Mouse (Mus musculus) embryonic facial prominence, embryonic 15.5 days (tissue): ENCODE data around the gene Chchd10. TPM values are rescaled to one million over a fixed set of nuclear protein-coding genes. Genes with fewer than 3 reads are reported as not detected.
"Not testable (repeated sequence)": the region's sequence is repeated elsewhere in the genome, so short reads cannot be mapped to it uniquely, and the experiment has no call there.

Source experiments
- ATAC-seq: fragments of 200-750 bp; cut with Nextera tagmentation; 2 replicates; pipeline ENCODE4 v1.8.0; 2017; ENCODE audit warnings: low read depth, moderate TSS enrichment; ENCODE audit not compliant: insufficient number of reproducible peaks, low FRiP score, low TSS enrichment
- H3K27ac ChIP-seq: fragments of 300-500 bp; sonication (generic); replicated peaks from 2 replicates; pipeline ENCODE4 v1.5.1; 2015; ENCODE audit warnings: mild to moderate bottlenecking, inconsistent platforms
- H3K27me3 ChIP-seq: fragments of 300-500 bp; sonication (generic); 2 replicates; pipeline ENCODE4 v1.6.1; 2015; ENCODE audit warnings: inconsistent platforms
- H3K36me3 ChIP-seq: fragments of 300-500 bp; sonication (generic); 2 replicates; pipeline ENCODE4 v1.6.1; 2015; ENCODE audit warnings: mild to moderate bottlenecking, inconsistent platforms
- H3K4me1 ChIP-seq: fragments of 300-500 bp; sonication (generic); 2 replicates; pipeline ENCODE4 v1.6.1; 2015; ENCODE audit warnings: inconsistent platforms
- H3K4me2 ChIP-seq: fragments of 300-500 bp; sonication (generic); replicated peaks from 2 replicates; pipeline ENCODE4 v1.6.1; 2015; ENCODE audit warnings: mild to moderate bottlenecking, inconsistent platforms
- H3K4me3 ChIP-seq: fragments of 300-500 bp; sonication (generic); replicated peaks from 2 replicates; pipeline ENCODE4 v1.5.1; 2015; ENCODE audit warnings: mild to moderate bottlenecking, inconsistent platforms
- H3K9ac ChIP-seq: fragments of 300-500 bp; sonication (generic); 2 replicates; pipeline ENCODE4 v1.6.1; 2015; ENCODE audit warnings: inconsistent platforms
- H3K9me3 ChIP-seq: fragments of 300-500 bp; sonication (generic); replicated peaks from 2 replicates; pipeline ENCODE4 v1.6.1; 2016; ENCODE audit warnings: inconsistent platforms
- WGBS: fragments of 180-500 bp; shearing (Covaris S2); methylation state at CpG from one replicate; pipeline ENCODE4 v1.1.7; 2015; 5-methylcytosine and 5-hydroxymethylcytosine counted together
- polyA plus RNA-seq: library from polyadenylated mRNA; unstranded; fragments of >200 nt; fragmentation: Nextera tagmentation; extraction: Ambion mirVana; gene quantifications from 2 replicates; pipeline ENCODE4 v1.2.1, GENCODE M21; 2015

Gene Chchd10
- 29.7 and 33.4 TPM in 2 replicates for polyA plus RNA-seq

DNA sequence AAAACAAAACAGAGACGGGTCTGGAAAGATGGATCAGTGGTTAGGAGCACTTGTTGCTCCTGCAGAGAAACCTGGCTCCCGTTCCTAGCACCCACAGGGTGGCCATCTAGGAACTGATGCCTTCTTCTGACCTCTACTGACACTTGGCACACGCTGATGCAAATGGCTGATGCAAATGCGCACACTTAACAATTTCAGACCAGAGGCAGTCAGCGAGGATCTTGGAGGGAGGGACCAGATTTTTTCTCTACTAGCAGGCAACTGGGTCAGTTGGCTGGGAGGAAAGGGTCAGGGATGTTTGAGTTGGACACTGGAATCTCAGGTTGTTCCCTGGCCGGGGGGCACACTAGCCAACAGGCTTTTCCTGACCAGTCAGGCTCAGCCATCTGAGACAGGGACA is at the start of gene Chchd10:
Gene Chchd10, plus strand, starts transcription at position 240 of the 400 bp plus-strand sequence.
- H3K9me3 ChIP-seq = no peaks in the 10 kb centered on the region
- no peak for ATAC-seq
- H3K4me1 ChIP-seq = peaks cover 45% of the 10 kb centered on the region
- H3K4me2 ChIP-seq = peak within 1 kb of the TSS; percentile 95
- H3K27ac ChIP-seq = peak within 1 kb of the TSS; percentile 85
- peaks cover 23% of the 10 kb centered on the region for H3K27me3 ChIP-seq
- peak within 1 kb of the TSS; percentile 60 for H3K9ac ChIP-seq
- peaks cover 5% of the 10 kb centered on the region; the same call in 1 of the 2 replicates for H3K36me3 ChIP-seq
- 33% methylated on average over 6 of the region's 6 CpGs for WGBS
- peak within 1 kb of the TSS; percentile 66 for H3K4me3 ChIP-seq

DNA sequence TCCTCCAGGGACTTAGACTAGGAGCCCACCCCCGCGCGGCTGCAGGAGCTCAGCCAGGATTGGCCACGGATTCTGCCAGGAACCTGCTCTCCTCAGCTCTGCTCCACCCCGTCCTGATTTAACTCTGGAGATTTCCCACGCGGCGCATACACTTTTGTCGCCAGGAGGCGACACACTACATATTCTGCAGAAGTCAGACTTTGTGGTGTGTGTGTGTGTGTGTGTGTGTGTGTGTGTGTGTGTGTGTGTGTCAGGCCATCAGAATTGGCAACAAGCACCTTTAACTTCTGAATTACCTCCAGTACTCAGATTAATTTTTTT is 49.7 kb upstream of the Chchd10 start:
- ATAC-seq = peak; percentile 40; the same call in 1 of the 2 replicates
- Histone ChIP-seq H3K4me2 (peak overlapping the region; percentile 34; the same call in 1 of the 2 replicates), H3K4me1 (peaks cover 13% of the 10 kb centered on the region), H3K4me3 (no peak overlapping the region), H3K9me3 (no peaks in the 10 kb centered on the region), H3K9ac (no peak overlapping the region), H3K27me3 (no peaks in the 10 kb centered on the region), H3K36me3 (no peaks in the 10 kb centered on the region), H3K27ac (no peak overlapping the region)
- under 1% methylated on average over 10 of the region's 10 CpGs for WGBS

DNA sequence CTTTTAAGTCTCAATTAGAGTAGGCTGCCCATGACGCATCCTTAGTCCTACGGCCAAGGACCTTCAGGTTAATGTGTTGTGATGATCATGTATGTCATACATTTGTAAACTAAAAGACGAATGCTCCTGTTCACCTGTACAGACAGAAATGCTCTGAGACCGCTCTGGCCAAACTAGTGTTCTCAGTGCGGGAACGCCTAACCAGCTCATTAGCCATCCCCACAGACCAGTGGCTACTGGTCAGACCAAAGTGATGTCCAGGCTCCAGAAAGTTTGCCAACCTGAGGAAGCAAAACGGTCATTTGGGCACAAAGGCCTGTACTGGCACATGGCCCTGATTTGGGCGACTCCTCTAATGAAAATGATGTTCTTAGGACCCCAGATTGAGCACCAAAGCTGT is 48.2 kb upstream of the Chchd10 start:
- Histone ChIP-seq H3K4me1 (peaks cover 17% of the 10 kb centered on the region), H3K9ac (no peak overlapping the region), H3K27ac (no peak overlapping the region), H3K36me3 (no peaks in the 10 kb centered on the region), H3K27me3 (no peaks in the 10 kb centered on the region), H3K4me3 (no peak overlapping the region), H3K9me3 (no peaks in the 10 kb centered on the region), H3K4me2 (no peak overlapping the region)
- 94% methylated on average over 8 of the region's 8 CpGs for WGBS
- ATAC-seq = no peak

DNA sequence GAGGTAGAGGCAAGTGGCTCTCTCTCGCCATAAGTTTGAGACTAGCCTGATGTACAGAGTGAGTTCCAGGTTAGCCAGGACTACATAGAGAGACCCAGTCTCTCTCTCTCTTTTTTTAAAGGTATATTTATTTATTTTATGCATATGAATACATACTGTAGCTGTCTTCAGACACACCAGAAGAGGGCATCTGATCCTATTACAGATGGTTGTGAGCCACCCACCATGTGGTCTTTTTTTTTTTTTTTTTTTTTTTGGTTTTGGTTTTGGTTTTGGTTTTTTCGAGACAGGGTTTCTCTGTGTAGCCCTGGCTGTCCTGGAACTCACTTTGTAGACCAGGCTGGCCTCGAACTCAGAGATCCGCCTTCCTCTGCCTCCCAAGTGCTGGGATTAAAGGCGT is 45.4 kb upstream of the Chchd10 start:
- not testable (repeated sequence) for H3K9me3 ChIP-seq, H3K9ac ChIP-seq, H3K36me3 ChIP-seq, H3K4me2 ChIP-seq, H3K27ac ChIP-seq, H3K4me1 ChIP-seq, ATAC-seq, H3K27me3 ChIP-seq, H3K4me3 ChIP-seq
- 69% methylated on average over 5 of the region's 5 CpGs for WGBS

DNA sequence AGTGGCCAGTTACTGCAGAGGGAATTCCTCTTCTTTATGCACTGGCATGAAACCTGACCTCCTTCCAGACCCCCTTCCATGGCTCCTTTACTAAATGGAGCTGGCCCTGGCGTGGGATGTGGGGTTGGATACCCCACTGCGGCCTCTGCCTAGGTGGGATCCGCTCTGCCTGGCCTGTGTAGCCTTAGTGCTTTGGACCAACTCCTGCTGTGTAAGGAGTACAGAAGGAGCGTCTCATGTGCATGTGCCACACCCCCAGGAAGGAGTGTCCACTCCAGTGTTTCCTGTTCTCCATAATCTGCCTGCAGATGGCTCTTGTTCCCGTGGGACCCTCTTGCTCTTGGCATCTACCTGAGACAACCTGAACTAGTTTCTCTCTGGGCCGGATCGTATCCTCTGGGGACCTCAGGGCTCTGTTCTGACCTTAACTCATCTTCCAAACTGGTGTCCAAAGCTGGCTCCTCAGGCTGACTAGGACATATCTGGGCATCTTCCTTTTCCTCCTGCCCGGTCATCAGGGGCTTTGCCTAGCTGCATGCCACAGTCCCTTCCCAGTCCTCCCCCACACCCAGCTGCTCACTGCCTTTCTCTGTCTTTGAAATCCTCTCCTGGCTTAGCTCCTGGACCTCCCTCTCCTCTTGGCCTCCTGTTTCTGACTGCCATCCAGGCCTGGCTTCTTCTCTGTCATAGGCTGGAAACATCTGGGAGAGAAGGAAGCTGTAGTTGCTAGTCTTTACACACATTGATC is 43.4 kb upstream of the Chchd10 start:
- 49% methylated on average over 8 of the region's 8 CpGs for WGBS
- Histone ChIP-seq H3K4me2 (no peak overlapping the region), H3K27ac (no peak overlapping the region), H3K27me3 (no peaks in the 10 kb centered on the region), H3K9me3 (no peaks in the 10 kb centered on the region), H3K36me3 (peaks cover 4% of the 10 kb centered on the region; the same call in 1 of the 2 replicates), H3K4me3 (no peak overlapping the region), H3K9ac (no peak overlapping the region), H3K4me1 (peaks cover 18% of the 10 kb centered on the region)
- no peak for ATAC-seq

DNA sequence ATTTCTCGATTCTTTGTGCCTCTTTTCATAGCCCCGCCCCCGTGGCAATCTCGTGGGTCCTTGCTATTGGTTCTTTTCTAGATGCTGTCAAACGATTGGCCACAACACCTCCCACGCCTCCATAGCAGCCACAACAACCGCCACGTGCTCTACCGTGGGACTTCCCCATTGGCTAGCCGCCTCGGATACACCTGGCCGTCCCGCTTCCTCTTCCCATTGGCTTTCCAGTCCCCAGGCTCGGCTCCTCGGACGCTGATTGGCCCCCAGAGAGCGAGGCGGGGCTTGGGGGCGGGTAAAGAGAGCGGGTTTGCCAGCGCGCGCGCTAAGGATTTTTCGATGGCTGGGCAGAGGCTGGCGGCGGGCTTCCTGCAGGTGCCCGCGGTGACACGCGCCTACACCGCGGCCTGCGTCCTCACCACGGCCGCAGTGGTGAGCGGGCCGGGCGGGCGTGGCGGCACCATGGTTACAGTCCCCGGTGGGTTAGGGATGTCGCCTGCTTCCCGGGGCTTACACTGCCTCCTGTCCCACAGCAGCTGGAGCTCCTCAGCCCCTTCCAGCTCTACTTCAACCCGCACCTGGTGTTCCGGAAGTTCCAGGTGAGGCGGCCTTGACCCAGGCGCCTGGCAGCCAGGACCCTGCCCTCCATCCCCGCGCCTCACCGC is 39.7 kb upstream of the Chchd10 start, which contains the start of gene Derl3:
Gene Derl3, plus strand, starts transcription at position 325 of the 662 bp plus-strand sequence.
- 5% methylated on average over 51 of the region's 51 CpGs for WGBS

DNA sequence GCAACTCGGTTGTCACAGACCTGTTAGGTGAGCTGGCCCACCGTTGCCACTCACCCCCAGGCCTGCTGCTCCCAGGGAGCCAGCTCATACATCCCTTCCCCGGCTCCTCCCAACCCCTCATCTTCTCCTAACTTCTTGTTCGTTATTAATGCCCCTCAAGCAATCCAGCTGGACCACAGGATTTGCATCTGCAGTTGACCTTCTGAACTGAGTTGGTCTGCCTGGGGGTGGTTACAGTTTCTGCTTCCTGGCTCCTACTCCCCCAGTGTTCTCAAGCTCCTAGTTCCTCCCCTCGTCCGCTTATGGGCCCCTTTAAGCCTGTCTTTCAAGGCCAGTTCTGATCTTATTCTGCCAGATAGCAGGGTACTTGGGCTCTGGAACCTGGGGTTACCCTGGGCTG is 38.3 kb upstream of the Chchd10 start:
- H3K4me2 ChIP-seq = no peak overlapping the region
- peaks cover 18% of the 10 kb centered on the region for H3K4me1 ChIP-seq
- H3K27me3 ChIP-seq = no peaks in the 10 kb centered on the region
- WGBS = 54% methylated on average over 6 of the region's 6 CpGs
- H3K4me3 ChIP-seq = no peak overlapping the region
- H3K9ac ChIP-seq = no peak overlapping the region
- no peak overlapping the region for H3K27ac ChIP-seq
- no peaks in the 10 kb centered on the region for H3K9me3 ChIP-seq
- ATAC-seq = no peak
- peaks cover 39% of the 10 kb centered on the region for H3K36me3 ChIP-seq

More for the DNA sequence above, 39.7 kb upstream of the Chchd10 start, which contains the start of gene Derl3:
- no peak within 1 kb of the TSS for H3K27ac ChIP-seq
- H3K36me3 ChIP-seq = peaks cover 36% of the 10 kb centered on the region
- 0 out of 2 replicates have a peak within 1 kb of the TSS, but pooled peaks have one; percentile 26 for H3K9ac ChIP-seq
- no peaks in the 10 kb centered on the region for H3K27me3 ChIP-seq
- peak within 1 kb of the TSS; percentile 93 for H3K4me2 ChIP-seq
- peaks cover 18% of the 10 kb centered on the region for H3K4me1 ChIP-seq
- peak; percentile 97 for ATAC-seq
- no peaks in the 10 kb centered on the region for H3K9me3 ChIP-seq
- peak within 1 kb of the TSS; percentile 48 for H3K4me3 ChIP-seq

DNA sequence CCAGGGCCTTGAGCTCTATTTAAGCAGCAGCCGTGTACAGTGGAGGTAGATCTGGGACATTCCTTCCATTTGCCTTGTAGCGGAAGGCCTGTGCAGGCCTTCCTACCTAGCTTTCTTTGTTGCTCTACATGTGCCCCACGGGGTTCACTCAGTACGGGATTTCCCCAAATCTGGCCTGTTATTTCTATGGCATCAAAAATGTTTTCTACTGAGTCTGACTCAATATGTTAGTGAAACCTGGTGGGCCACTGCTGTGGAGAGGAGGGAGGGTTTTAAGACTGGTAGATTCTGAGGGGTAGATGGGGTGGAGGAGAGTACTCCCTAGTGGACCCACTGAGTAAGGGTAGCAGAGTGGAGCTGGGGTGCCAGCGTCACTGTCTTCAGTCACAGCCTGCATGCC is 37.2 kb upstream of the Chchd10 start:
- ATAC-seq = no peak
- WGBS = 92% methylated on average over 5 of the region's 5 CpGs
- no peak overlapping the region for H3K4me2 ChIP-seq
- no peak overlapping the region for H3K4me3 ChIP-seq
- H3K4me1 ChIP-seq = peaks cover 18% of the 10 kb centered on the region
- H3K27me3 ChIP-seq = no peaks in the 10 kb centered on the region
- no peak overlapping the region for H3K9ac ChIP-seq
- no peak overlapping the region for H3K27ac ChIP-seq
- no peaks in the 10 kb centered on the region for H3K9me3 ChIP-seq
- peaks cover 45% of the 10 kb centered on the region for H3K36me3 ChIP-seq

DNA sequence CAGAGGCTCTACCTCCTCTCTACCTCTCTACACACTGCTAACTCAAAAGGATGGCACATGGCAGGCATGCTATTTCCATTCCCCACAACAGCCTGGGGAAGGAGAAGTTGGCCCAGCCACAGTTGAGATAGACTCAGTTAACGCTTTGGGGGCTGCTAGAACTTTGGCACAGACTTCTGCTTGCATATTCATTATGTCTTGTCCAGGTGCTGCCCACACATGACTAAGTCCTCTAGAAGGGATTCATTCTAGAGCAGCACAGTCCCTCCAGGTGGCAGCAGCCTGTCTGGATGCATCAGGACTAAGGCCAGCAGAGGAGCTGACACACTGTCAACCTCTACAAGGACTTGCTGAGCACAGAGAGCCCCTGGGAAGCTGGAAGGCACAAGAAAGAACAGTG is 36.7 kb upstream of the Chchd10 start:
- H3K4me1 ChIP-seq = peaks cover 18% of the 10 kb centered on the region
- peaks cover 49% of the 10 kb centered on the region for H3K36me3 ChIP-seq
- H3K27me3 ChIP-seq = no peaks in the 10 kb centered on the region
- WGBS = 88% methylated on average over 1 of the region's 1 CpGs
- H3K4me3 ChIP-seq = no peak overlapping the region
- no peak overlapping the region for H3K4me2 ChIP-seq
- H3K27ac ChIP-seq = no peak overlapping the region
- H3K9ac ChIP-seq = no peak overlapping the region
- H3K9me3 ChIP-seq = no peaks in the 10 kb centered on the region
- no peak for ATAC-seq

DNA sequence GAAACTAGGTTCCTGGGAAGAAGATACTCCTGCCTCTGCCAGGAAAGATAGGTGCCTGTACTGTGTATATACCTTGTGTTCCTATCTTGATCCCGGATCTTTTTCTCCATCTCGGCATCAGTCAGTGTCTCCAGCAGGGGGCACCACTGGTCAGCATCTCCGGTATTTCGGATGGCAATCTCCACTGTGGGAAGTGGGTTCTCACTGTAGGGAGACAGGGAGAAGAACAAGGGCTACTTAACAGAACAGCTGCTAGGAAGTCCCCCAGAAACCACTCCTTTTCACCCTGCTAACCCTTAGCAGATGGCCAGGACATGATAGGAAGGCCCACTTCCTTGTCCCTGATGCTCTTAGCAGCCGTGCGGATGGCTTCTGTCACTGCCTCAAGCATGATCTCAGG is 35.6 kb upstream of the Chchd10 start:
- H3K36me3 ChIP-seq = peaks cover 61% of the 10 kb centered on the region
- 36% methylated on average over 6 of the region's 6 CpGs for WGBS
- H3K4me2 ChIP-seq = no peak overlapping the region
- H3K27me3 ChIP-seq = no peaks in the 10 kb centered on the region
- H3K9me3 ChIP-seq = no peaks in the 10 kb centered on the region
- ATAC-seq = no peak
- no peak overlapping the region for H3K4me3 ChIP-seq
- H3K4me1 ChIP-seq = peaks cover 18% of the 10 kb centered on the region
- H3K9ac ChIP-seq = no peak overlapping the region
- no peak overlapping the region for H3K27ac ChIP-seq

DNA sequence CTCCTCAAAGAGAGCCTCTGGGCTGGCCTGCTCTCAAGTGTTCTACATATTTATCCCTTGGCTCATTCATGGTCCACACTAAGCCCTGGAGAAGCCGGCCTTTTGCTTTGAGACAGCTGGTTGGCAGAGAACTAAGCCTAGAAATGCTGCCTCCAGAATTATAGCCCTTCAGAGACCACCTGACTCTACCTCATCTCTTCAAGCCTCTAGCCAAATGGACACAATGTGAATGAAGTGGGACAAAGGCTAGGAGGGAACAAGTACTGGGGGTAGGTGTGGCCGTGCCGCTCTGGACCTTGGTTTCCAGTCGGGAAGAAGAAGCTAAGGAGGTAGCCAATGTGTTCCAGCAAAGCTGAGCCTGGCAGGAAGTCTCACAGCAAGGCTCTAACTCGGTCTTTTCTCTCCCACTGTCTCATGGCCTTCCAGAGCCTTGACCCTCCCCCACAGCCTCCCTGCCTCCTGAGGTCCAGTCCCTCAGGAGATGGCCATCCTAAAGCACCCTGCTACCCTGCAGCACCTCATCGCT is 34.8 kb upstream of the Chchd10 start:
- no peaks in the 10 kb centered on the region for H3K27me3 ChIP-seq
- WGBS = 74% methylated on average over 6 of the region's 6 CpGs
- peaks cover 13% of the 10 kb centered on the region for H3K4me1 ChIP-seq
- no peak overlapping the region for H3K4me2 ChIP-seq
- H3K4me3 ChIP-seq = no peak overlapping the region
- peaks cover 68% of the 10 kb centered on the region for H3K36me3 ChIP-seq
- no peak for ATAC-seq
- no peak overlapping the region for H3K9ac ChIP-seq
- no peaks in the 10 kb centered on the region for H3K9me3 ChIP-seq
- H3K27ac ChIP-seq = peak overlapping the region; percentile 60; the same call in 1 of the 2 replicates
